In genomic region chr5:149228700-149229618, GRCm38 (mm10) we compare ENCODE assay signal across 8 mouse cellular contexts. TPM values are rescaled to one million over a fixed set of nuclear protein-coding genes. Genes with fewer than 3 reads are reported as not detected.
A peak's percentile ranks its signal among the peaks of the same experiment; 100 is the strongest.
DNase-seq lines count a peak whose midpoint lies in the region; ATAC-seq and TF ChIP-seq lines count a peak whose summit lies in the region.

No protein-coding gene starts in this region.

- H3K4me2 ChIP-seq in embryonic facial prominence, embryonic 13.5 days, result peak overlapping the region; percentile 53
- H3K4me2 ChIP-seq in limb, embryonic 12.5 days, result peak overlapping the region; percentile 53
- peak overlapping the region; percentile 44 for H3K4me2 ChIP-seq in midbrain, embryonic 15.5 days

- peak overlapping the region; percentile 62 for H3K9ac ChIP-seq in embryonic facial prominence, embryonic 13.5 days
- H3K9ac ChIP-seq in limb, embryonic 12.5 days (replicated peaks), result peak overlapping the region; percentile 58
- peak overlapping the region; percentile 23 for H3K9ac ChIP-seq in midbrain, embryonic 15.5 days

- no peaks in the 10 kb centered on the region for H3K9me3 ChIP-seq in embryonic facial prominence, embryonic 13.5 days
- H3K9me3 ChIP-seq in limb, embryonic 12.5 days, result peaks cover 8% of the 10 kb centered on the region; the same call in 1 of the 2 replicates
- no peaks in the 10 kb centered on the region for H3K9me3 ChIP-seq in midbrain, embryonic 15.5 days

- WGBS in embryonic facial prominence, embryonic 13.5 days, result 3% methylated on average over 55 of the region's 55 CpGs
- WGBS in kidney, adult 2 months, result 2% methylated on average over 55 of the region's 55 CpGs
- 3% methylated on average over 55 of the region's 55 CpGs for WGBS in limb, embryonic 12.5 days
- 2% methylated on average over 54 of the region's 55 CpGs for WGBS in midbrain, embryonic 15.5 days
- WGBS in spleen, adult 2 months, result 3% methylated on average over 55 of the region's 55 CpGs

- no peaks in the 10 kb centered on the region for H3K27me3 ChIP-seq in embryonic facial prominence, embryonic 13.5 days
- no peaks in the 10 kb centered on the region for H3K27me3 ChIP-seq in kidney, adult 2 months (replicated peaks; ENCODE audit: control insufficient read depth, insufficient read depth, low read length)
- H3K27me3 ChIP-seq in limb, embryonic 12.5 days, result no peaks in the 10 kb centered on the region
- H3K27me3 ChIP-seq in midbrain, embryonic 15.5 days (replicated peaks), result no peaks in the 10 kb centered on the region
- H3K27me3 ChIP-seq in spleen, adult 2 months (ENCODE audit: control insufficient read depth, insufficient read depth, low read length), result no peaks in the 10 kb centered on the region

- H3K36me3 ChIP-seq in embryonic facial prominence, embryonic 13.5 days, result no peaks in the 10 kb centered on the region
- no peaks in the 10 kb centered on the region for H3K36me3 ChIP-seq in kidney, adult 2 months (ENCODE audit: control insufficient read depth, insufficient read depth, low read length)
- no peaks in the 10 kb centered on the region for H3K36me3 ChIP-seq in limb, embryonic 12.5 days
- H3K36me3 ChIP-seq in midbrain, embryonic 15.5 days (replicated peaks), result no peaks in the 10 kb centered on the region
- H3K36me3 ChIP-seq in spleen, adult 2 months (ENCODE audit: control insufficient read depth, insufficient read depth, low read length), result no peaks in the 10 kb centered on the region

- no peak for TF ChIP-seq CTCF in kidney, adult 2 months (conservative IDR thresholded peaks at IDR 0.05; ENCODE audit: insufficient read depth, insufficient read length, low read depth, low read length)
- no peak for TF ChIP-seq CTCF in spleen, adult 2 months (IDR thresholded peaks at IDR 0.05; ENCODE audit: extremely low read depth, insufficient read depth, insufficient read length, insufficient replicate concordance)

- H3K4me1 ChIP-seq in embryonic facial prominence, embryonic 13.5 days, result peaks cover 17% of the 10 kb centered on the region
- H3K4me1 ChIP-seq in kidney, adult 2 months (ENCODE audit: control insufficient read depth, insufficient read depth, low read length), result no peaks in the 10 kb centered on the region
- H3K4me1 ChIP-seq in limb, embryonic 12.5 days (replicated peaks), result peaks cover 21% of the 10 kb centered on the region
- H3K4me1 ChIP-seq in midbrain, embryonic 15.5 days, result peaks cover 10% of the 10 kb centered on the region
- H3K4me1 ChIP-seq in spleen, adult 2 months (ENCODE audit: control insufficient read depth, insufficient read depth, insufficient read length), result no peaks in the 10 kb centered on the region; the same call in 1 of the 2 replicates

- H3K27ac ChIP-seq in embryonic facial prominence, embryonic 13.5 days, result peak overlapping the region; percentile 90
- H3K27ac ChIP-seq in kidney, adult 2 months (ENCODE audit: insufficient read depth, low read depth, low read length), result peak overlapping the region; percentile 86
- H3K27ac ChIP-seq in limb, embryonic 12.5 days, result peak overlapping the region; percentile 92
- peak overlapping the region; percentile 74 for H3K27ac ChIP-seq in midbrain, embryonic 15.5 days
- H3K27ac ChIP-seq in spleen, adult 2 months (ENCODE audit: insufficient read depth, low read length), result peak overlapping the region; percentile 78

- TF ChIP-seq POLR2A in kidney, adult 2 months (IDR thresholded peaks at IDR 0.05; ENCODE audit: low read depth, low read length), result peak; percentile 12
- peak; percentile 2; the same call in 1 of the 2 replicates for TF ChIP-seq POLR2A in spleen, adult 2 months (IDR thresholded peaks at IDR 0.05; ENCODE audit: low read depth, low read length)

- peak overlapping the region; percentile 47 for H3K4me3 ChIP-seq in embryonic facial prominence, embryonic 13.5 days
- H3K4me3 ChIP-seq in kidney, adult 2 months (ENCODE audit: insufficient read depth, low read depth, low read length), result peak overlapping the region; percentile 59
- H3K4me3 ChIP-seq in limb, embryonic 12.5 days (replicated peaks), result peak overlapping the region; percentile 49
- peak overlapping the region; percentile 40 for H3K4me3 ChIP-seq in midbrain, embryonic 15.5 days
- H3K4me3 ChIP-seq in spleen, adult 2 months (ENCODE audit: extremely low read depth, insufficient read depth, insufficient read length), result peak overlapping the region; percentile 77; the same call in 1 of the 2 replicates

- peak; percentile 98 for ATAC-seq in embryonic facial prominence, embryonic 13.5 days (ENCODE audit: insufficient number of reproducible peaks, insufficient read depth, low FRiP score, low TSS enrichment, low read depth)
- peak; percentile 99 for ATAC-seq in limb, embryonic 12.5 days (ENCODE audit: insufficient number of reproducible peaks, insufficient read depth, low FRiP score, low TSS enrichment, low read depth)
- ATAC-seq in midbrain, embryonic 15.5 days (replicated peaks), result peak; percentile 98

- peak; percentile 99 for DNase-seq in 3134 (ENCODE audit: extremely low read depth, insufficient read length, low spot score)
- peak; percentile 99 to 100 for DNase-seq in adrenal gland, postnatal 36 days
- DNase-seq in heart, adult 18-20 months, result peak; percentile 99 to 100
- peak; percentile 99 for DNase-seq in kidney, adult 2 months
- DNase-seq in spleen, adult 2 months (ENCODE audit: low read depth in 1 of 2, low spot score in 2 of 2), result peak; percentile 84 to 95

RNA-seq across cellular contexts. Expression of gene Alox5ap, which starts 35.6 kb away (rescaled TPM):
- 10 to 100 TPM; 15.1 to 15.8 TPM for total RNA-seq in adrenal gland, postnatal 36 days (2021)
- 10.4 TPM in 2 replicates for polyA plus RNA-seq in embryonic facial prominence, embryonic 13.5 days (2015; fragmentation: Nextera tagmentation; extraction: Ambion mirVana)
- total RNA-seq in heart, adult 18-20 months (2021), result 10 to 100 TPM; 12.6 TPM
- 12.7 and 15.8 TPM in 2 replicates for polyA plus RNA-seq in kidney, adult 2 months (2012; rRNA removed)
- 11.0 and 13.8 TPM in 2 replicates for polyA plus RNA-seq in limb, embryonic 12.5 days (2016; fragmentation: Nextera tagmentation; extraction: Ambion mirVana)
- polyA plus RNA-seq in midbrain, embryonic 15.5 days (2015; fragmentation: Nextera tagmentation; extraction: Ambion mirVana), result 10.0 and 11.1 TPM in 2 replicates
- 62.6 and 67.4 TPM in 2 replicates for polyA plus RNA-seq in spleen, adult 2 months (2012; rRNA removed)

RNA-seq across cellular contexts. Expression of gene Hmgb1, which starts 44.7 kb away (rescaled TPM):
- 100 to 1,000 TPM; 141 to 161 TPM for total RNA-seq in adrenal gland, postnatal 36 days (2021)
- polyA plus RNA-seq in embryonic facial prominence, embryonic 13.5 days (2015; fragmentation: Nextera tagmentation; extraction: Ambion mirVana), result 1,696 and 1,769 TPM in 2 replicates
- 100 to 1,000 TPM in 1 of 2 experiments, 10 to 100 TPM in 1; 79.8 to 103 TPM for total RNA-seq in heart, adult 18-20 months (2021)
- polyA plus RNA-seq in kidney, adult 2 months (2012; rRNA removed), result 33.6 and 48.1 TPM in 2 replicates
- polyA plus RNA-seq in limb, embryonic 12.5 days (2016; fragmentation: Nextera tagmentation; extraction: Ambion mirVana), result 1,952 and 2,010 TPM in 2 replicates
- 690 and 713 TPM in 2 replicates for polyA plus RNA-seq in midbrain, embryonic 15.5 days (2015; fragmentation: Nextera tagmentation; extraction: Ambion mirVana)
- polyA plus RNA-seq in spleen, adult 2 months (2012; rRNA removed), result 18.9 and 21.6 TPM in 2 replicates

RNA-seq across cellular contexts. Expression of gene Uspl1, which starts 44.8 kb away (rescaled TPM):
- 10 to 100 TPM; 29.9 to 40.6 TPM for total RNA-seq in adrenal gland, postnatal 36 days (2021)
- polyA plus RNA-seq in embryonic facial prominence, embryonic 13.5 days (2015; fragmentation: Nextera tagmentation; extraction: Ambion mirVana), result 49.7 and 50.2 TPM in 2 replicates
- 10 to 100 TPM; 22.0 to 23.9 TPM for total RNA-seq in heart, adult 18-20 months (2021)
- polyA plus RNA-seq in kidney, adult 2 months (2012; rRNA removed), result 9.4 and 9.9 TPM in 2 replicates
- 72.7 and 75.0 TPM in 2 replicates for polyA plus RNA-seq in limb, embryonic 12.5 days (2016; fragmentation: Nextera tagmentation; extraction: Ambion mirVana)
- 54.3 and 56.1 TPM in 2 replicates for polyA plus RNA-seq in midbrain, embryonic 15.5 days (2015; fragmentation: Nextera tagmentation; extraction: Ambion mirVana)
- 7.8 and 8.5 TPM in 2 replicates for polyA plus RNA-seq in spleen, adult 2 months (2012; rRNA removed)

Comparison
In these comparisons a context has a peak if more than half of its experiments do, and no peak if none do; other contexts are left out.
1. Peak in every context shown above with its lines: DNase-seq, ATAC-seq, H3K4me3 ChIP-seq and H3K27ac ChIP-seq.
2. RNA of gene Hmgb1, which starts 44.7 kb away (polyA plus RNA-seq): 1,952 to 2,010 TPM in limb, embryonic 12.5 days, 1,696 to 1,769 TPM in embryonic facial prominence, embryonic 13.5 days and 690 to 713 TPM in midbrain, embryonic 15.5 days; 33.6 to 48.1 TPM in kidney, adult 2 months and 18.9 to 21.6 TPM in spleen, adult 2 months; every median in the first group is over 10 times any median in the second.